Mouse (Mus musculus) lung, embryonic 14.5 days (tissue): ENCODE results near the gene Utp14b. TPM values are rescaled to one million over a fixed set of nuclear protein-coding genes. Genes with fewer than 3 reads are reported as not detected.
A peak's percentile ranks its signal among the peaks of the same experiment; 100 is the strongest.

Experiments used
- ATAC-seq: fragments of 200-750 bp; cut with Nextera tagmentation; 2 replicates; pipeline ENCODE4 v1.8.0; 2017; ENCODE audit warnings: mild to moderate bottlenecking, moderate TSS enrichment, moderate library complexity; ENCODE audit not compliant: insufficient read depth
- DNase-seq: peaks from one replicate; pipeline ENCODE4 v3.0.0-alpha.2; 2015
- H3K27ac ChIP-seq: fragments of 300-500 bp; sonication (generic); 2 replicates; pipeline ENCODE4 v1.5.1; 2014; ENCODE audit warnings: low read depth, mild to moderate bottlenecking, moderate library complexity
- H3K27me3 ChIP-seq: fragments of 300-500 bp; sonication (generic); 2 replicates; pipeline ENCODE4 v1.6.1; 2014; ENCODE audit warnings: low read length, control low read depth; ENCODE audit not compliant: insufficient read depth
- H3K36me3 ChIP-seq: fragments of 300-500 bp; sonication (generic); 2 replicates; pipeline ENCODE4 v1.6.1; 2014; ENCODE audit warnings: control low read depth; ENCODE audit not compliant: insufficient read depth
- H3K4me1 ChIP-seq: fragments of 300-500 bp; sonication (generic); 2 replicates; pipeline ENCODE4 v1.6.1; 2014; ENCODE audit warnings: antibody characterized with exemption, control low read depth; ENCODE audit not compliant: insufficient read depth
- H3K4me2 ChIP-seq: fragments of 300-500 bp; sonication (generic); 2 replicates; pipeline ENCODE4 v1.6.1; 2014; ENCODE audit warnings: mild to moderate bottlenecking
- H3K4me3 ChIP-seq: fragments of 300-500 bp; sonication (generic); 2 replicates; pipeline ENCODE4 v1.5.1; 2014; ENCODE audit warnings: low read depth, low read length
- H3K9ac ChIP-seq: fragments of 300-500 bp; sonication (generic); 2 replicates; pipeline ENCODE4 v1.6.1; 2014
- H3K9me3 ChIP-seq: fragments of 300-500 bp; sonication (generic); 2 replicates; pipeline ENCODE4 v1.6.1; 2016; ENCODE audit warnings: low read depth, low read length, control low read depth
- CTCF ChIP-seq: IDR thresholded peaks from 2 replicates; pipeline ENCODE4 v1.5.1; 2016; ENCODE audit warnings: antibody characterized with exemption, low read depth
- WGBS: fragments of 180-500 bp; shearing (Covaris S2); extraction: QIAGEN DNeasy Blood & Tissue Kit; methylation state at CpG from one replicate; pipeline ENCODE4 v1.1.7; 2014; 5-methylcytosine and 5-hydroxymethylcytosine counted together
- polyA plus RNA-seq: library from polyadenylated mRNA; unstranded; fragments of >200 nt; fragmentation: Nextera tagmentation; extraction: Ambion mirVana; gene quantifications from 2 replicates; pipeline ENCODE4 v1.2.1, GENCODE M21; 2014

The Utp14b gene
- polyA plus RNA-seq, 1 experiment from 2014 or later: 4.9 TPM

GRCm38 (mm10) chr1:78702282-78702963 lies 44.6 kb downstream of the Utp14b start:
- WGBS: 76% methylated on average over 14 of the region's 14 CpGs
- Histone ChIP-seq H3K9ac (no peak overlapping the region), H3K4me1 (no peaks in the 10 kb centered on the region), H3K9me3 (no peaks in the 10 kb centered on the region), H3K27ac (no peak overlapping the region), H3K4me3 (no peak overlapping the region), H3K27me3 (no peaks in the 10 kb centered on the region), H3K36me3 (peaks cover 67% of the 10 kb centered on the region), H3K4me2 (no peak overlapping the region)
- ATAC-seq (no peak), DNase-seq (no peak)
- no peak for TF ChIP-seq CTCF

DNA sequence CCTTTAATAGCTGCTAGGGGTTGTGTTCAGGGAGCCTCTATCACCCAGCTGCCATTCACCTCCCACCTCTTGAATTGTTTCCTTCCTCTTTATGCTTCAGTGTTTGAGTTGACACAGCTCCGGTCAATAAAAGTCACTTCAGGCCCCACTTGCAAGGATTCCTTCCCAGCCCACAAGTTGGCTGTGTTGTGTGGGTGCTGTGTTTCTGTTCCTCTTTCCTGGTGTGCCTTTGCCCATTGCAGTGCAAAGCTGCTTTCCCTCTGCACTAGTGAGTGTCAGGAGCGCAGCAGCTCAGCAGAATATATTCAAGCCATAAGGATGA lies 45.1 kb downstream of the Utp14b start:
- no peaks in the 10 kb centered on the region for H3K9me3 ChIP-seq
- no peak overlapping the region for H3K4me2 ChIP-seq
- peaks cover 64% of the 10 kb centered on the region for H3K36me3 ChIP-seq
- no peak for TF ChIP-seq CTCF
- H3K4me3 ChIP-seq: no peak overlapping the region
- H3K27ac ChIP-seq: no peak overlapping the region
- no peaks in the 10 kb centered on the region for H3K27me3 ChIP-seq
- 79% methylated on average over 2 of the region's 2 CpGs for WGBS
- no peak overlapping the region for H3K9ac ChIP-seq
- ATAC-seq (no peak), DNase-seq (no peak)
- H3K4me1 ChIP-seq: no peaks in the 10 kb centered on the region

GRCm38 (mm10) chr1:78706338-78706737 lies 48.5 kb downstream of the Utp14b start:
- TF ChIP-seq CTCF: no peak
- Histone ChIP-seq H3K9ac (no peak overlapping the region), H3K27me3 (no peaks in the 10 kb centered on the region), H3K36me3 (peaks cover 40% of the 10 kb centered on the region), H3K4me2 (no peak overlapping the region), H3K9me3 (no peaks in the 10 kb centered on the region), H3K27ac (no peak overlapping the region), H3K4me3 (no peak overlapping the region), H3K4me1 (no peaks in the 10 kb centered on the region)
- WGBS: 62% methylated on average over 10 of the region's 10 CpGs
- peak; percentile 55 for DNase-seq
- ATAC-seq: no peak

- peak; percentile 38 for TF ChIP-seq CTCF
- Histone ChIP-seq H3K4me1 (no peaks in the 10 kb centered on the region), H3K27ac (no peak overlapping the region), H3K27me3 (no peaks in the 10 kb centered on the region), H3K9ac (no peak overlapping the region), H3K9me3 (no peaks in the 10 kb centered on the region), H3K4me3 (no peak overlapping the region), H3K36me3 (peaks cover 31% of the 10 kb centered on the region), H3K4me2 (no peak overlapping the region)
- ATAC-seq: no peak
- DNase-seq: peak; percentile 62
- WGBS: 59% methylated on average over 4 of the region's 4 CpGs
These were observed 49.4 kb downstream of the Utp14b start for GRCm38 (mm10) chr1:78707280-78707679.

DNA sequence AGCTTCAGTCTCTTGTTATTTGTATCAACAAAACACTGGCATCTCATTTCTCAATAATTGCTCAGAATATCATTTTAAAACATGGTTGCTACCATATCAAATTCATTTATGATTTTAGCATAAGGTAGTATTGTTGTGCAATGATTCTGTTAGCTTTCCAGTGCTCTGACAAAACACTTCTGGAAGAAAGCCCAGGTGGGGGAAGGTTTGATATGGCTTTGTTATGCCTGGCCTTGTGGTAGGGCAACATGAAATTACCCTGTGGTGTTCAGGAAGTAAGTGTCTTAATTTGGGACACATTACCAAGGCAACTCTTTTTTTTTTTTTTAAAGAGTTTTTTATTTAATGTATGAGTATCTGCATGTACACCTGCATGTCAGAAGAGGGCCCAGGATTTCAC lies 52.2 kb downstream of the Utp14b start:
- H3K4me1 ChIP-seq: no peaks in the 10 kb centered on the region
- peaks cover 9% of the 10 kb centered on the region for H3K36me3 ChIP-seq
- no peaks in the 10 kb centered on the region for H3K9me3 ChIP-seq
- H3K4me2 ChIP-seq: no peak overlapping the region
- no peak for ATAC-seq
- H3K9ac ChIP-seq: no peak overlapping the region
- no peak overlapping the region for H3K27ac ChIP-seq
- no peak for TF ChIP-seq CTCF
- H3K27me3 ChIP-seq: no peaks in the 10 kb centered on the region
- H3K4me3 ChIP-seq: no peak overlapping the region
- DNase-seq: no peak

- Histone ChIP-seq H3K36me3 (peaks cover 7% of the 10 kb centered on the region), H3K4me1 (no peaks in the 10 kb centered on the region), H3K4me2 (no peak overlapping the region), H3K9ac (no peak overlapping the region), H3K4me3 (no peak overlapping the region), H3K9me3 (no peaks in the 10 kb centered on the region), H3K27me3 (no peaks in the 10 kb centered on the region), H3K27ac (no peak overlapping the region)
- DNase-seq (no peak), ATAC-seq (no peak)
- no peak for TF ChIP-seq CTCF
- WGBS: 75% methylated on average over 5 of the region's 5 CpGs
These were observed 52.9 kb downstream of the Utp14b start for GRCm38 (mm10) chr1:78710613-78711329.

Other genes starting within 250 kb of the Utp14b start
- 140 and 142 TPM in 2 replicates for gene Farsb, start 169.1 kb upstream of the Utp14b start, polyA plus RNA-seq
- gene Mogat1, start 147.0 kb upstream of the Utp14b start, polyA plus RNA-seq: not detected in 2 replicates
- gene BC035947, start 145.9 kb upstream of the Utp14b start, polyA plus RNA-seq: 0.18 and 0.20 TPM in 2 replicates
- 54.8 and 61.2 TPM in 2 replicates for gene Acsl3, start 213 bp upstream of the Utp14b start, polyA plus RNA-seq
- 10.9 and 12.4 TPM in 2 replicates for gene Kcne4, start 158.7 kb downstream of the Utp14b start, polyA plus RNA-seq